Mouse (Mus musculus): ENCODE results near the gene Tmem141. TPM values are rescaled to one million over a fixed set of nuclear protein-coding genes. Genes with fewer than 3 reads are reported as not detected.

Gene Tmem141
- total RNA-seq, 2 experiments from 2014 or later, result 11.7 to 18.6 TPM

DNA sequence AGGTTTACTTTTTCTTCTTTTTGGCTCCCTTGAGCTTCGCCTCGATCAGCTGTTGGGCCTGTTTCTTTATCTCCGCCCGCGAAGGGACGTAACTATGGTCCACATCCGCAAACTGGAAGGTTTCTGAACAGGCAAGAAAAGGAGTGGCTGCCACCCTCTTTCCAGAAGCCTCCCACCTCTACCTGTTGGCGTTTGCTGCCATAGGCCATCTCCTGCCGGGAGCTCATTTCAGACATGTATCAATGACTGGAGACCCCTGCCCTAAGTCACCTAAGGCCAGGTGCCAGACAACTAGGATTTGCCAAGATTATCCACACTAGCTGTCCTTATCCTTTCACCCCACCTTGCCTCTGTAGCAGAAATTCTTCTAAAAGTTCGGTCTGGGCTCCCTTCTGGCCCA lies 13.1 kb downstream of the Tmem141 start:
- no peak for DNase-seq (ENCODE audit: low spot score in 2 of 2)

DNA sequence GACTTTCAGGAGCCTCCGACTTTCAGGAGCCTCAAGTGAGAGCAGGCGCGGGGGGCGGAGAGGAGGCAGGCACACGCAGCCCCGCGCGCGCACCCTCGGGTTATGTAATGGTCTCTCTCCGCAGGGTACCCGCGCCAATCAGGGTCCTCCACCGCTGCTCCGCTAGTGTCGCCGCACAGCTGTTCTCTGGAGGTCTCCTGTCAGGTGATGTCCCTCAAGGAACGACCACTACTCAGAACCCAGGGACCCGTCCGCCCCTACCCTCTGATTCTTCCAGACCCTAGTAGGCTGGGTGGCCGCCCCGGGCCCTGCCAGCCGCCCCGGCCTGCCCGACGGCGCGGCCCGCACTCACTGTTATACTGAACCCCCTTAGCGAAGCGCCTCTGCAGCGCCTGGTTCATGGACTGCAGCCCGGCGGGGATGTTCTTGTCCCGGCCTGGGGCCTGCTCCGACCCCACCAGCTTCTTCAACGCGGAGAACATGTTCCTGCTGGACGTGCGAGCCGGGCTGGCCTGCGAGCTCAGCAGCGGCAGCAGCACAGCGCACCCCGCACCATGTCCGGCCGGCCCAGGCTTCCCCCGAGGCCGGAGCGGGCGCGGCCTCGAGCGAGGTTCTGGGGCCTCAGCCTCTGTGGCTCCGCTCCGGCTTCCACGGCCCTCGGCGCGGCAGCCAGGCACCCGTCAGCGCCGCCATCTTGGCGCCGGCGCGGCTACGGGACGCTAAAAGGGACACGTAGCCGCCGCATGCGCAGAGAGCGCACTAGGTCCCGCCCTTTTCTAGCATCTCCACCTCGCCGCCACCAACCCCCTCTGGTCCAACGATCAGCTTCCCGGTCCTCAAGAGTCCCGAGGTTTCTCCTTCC lies 13.8 kb downstream of the Tmem141 start, which contains the start of gene Rabl6:
Gene Rabl6, minus strand, starts transcription at position 761 of the 862 bp plus-strand sequence.
- DNase-seq (ENCODE audit: low spot score in 2 of 2), result peak; percentile 81 to 89

DNA sequence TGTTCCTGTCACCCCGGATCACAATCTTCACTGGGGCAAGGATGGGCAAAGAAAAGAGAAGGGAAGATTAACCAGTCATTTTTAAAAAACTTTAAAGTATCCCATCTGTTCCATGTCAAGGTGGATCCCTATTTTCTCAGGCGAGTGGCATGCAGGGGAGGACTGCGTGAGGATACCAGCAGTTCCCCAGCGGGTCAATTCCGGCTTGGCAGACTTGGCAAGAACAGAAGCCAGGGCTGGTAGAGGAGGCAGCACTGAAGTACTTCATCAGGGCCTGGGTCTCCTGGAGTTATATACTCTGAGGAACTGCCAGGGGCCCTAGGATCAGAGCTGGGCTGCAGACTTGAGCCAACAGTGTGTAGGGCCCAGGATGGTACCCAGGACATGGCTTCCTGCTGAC lies 19.3 kb downstream of the Tmem141 start:
- no peak for DNase-seq (ENCODE audit: low spot score in 2 of 2)

DNA sequence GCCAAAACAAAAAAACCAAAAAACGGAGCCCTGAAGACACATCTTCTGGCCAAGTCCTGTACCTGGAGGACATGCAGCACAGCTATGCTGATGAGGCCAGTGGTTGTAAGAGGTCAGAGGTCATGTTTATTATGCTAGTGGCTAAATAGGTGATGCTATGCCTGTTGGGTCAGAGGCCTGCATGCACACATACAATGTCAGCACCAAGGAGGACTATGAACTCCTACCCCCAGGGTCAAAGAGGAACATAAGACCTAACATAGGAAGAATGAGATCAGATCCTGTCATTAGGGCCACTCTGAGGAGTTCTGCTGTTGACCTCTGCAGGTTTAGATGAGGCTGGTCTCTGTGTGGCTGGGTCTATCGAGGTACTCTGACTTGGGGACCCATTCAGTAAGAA lies 21.8 kb downstream of the Tmem141 start:
- DNase-seq (ENCODE audit: low spot score in 2 of 2), result no peak

DNA sequence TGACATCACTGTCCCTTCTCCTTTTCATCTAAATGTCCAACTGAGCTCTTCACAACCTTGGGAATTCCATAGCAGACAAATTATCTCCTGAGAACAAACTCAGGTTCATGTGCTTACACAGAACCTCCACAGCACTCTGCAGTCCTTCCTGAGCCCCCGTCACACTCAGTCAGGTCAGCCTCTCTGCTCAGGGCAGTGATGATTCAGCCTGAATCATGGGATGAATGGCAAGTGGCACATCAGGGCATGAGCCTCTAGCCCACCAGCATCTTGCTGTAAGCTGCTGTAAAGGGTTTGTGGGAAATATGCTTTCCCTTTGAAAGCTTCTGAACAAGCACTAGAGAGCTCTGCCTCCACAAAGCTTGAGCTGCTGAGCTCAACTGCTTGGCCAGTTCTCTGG lies 23.1 kb downstream of the Tmem141 start:
- no peak for DNase-seq (ENCODE audit: low spot score in 2 of 2)

DNA sequence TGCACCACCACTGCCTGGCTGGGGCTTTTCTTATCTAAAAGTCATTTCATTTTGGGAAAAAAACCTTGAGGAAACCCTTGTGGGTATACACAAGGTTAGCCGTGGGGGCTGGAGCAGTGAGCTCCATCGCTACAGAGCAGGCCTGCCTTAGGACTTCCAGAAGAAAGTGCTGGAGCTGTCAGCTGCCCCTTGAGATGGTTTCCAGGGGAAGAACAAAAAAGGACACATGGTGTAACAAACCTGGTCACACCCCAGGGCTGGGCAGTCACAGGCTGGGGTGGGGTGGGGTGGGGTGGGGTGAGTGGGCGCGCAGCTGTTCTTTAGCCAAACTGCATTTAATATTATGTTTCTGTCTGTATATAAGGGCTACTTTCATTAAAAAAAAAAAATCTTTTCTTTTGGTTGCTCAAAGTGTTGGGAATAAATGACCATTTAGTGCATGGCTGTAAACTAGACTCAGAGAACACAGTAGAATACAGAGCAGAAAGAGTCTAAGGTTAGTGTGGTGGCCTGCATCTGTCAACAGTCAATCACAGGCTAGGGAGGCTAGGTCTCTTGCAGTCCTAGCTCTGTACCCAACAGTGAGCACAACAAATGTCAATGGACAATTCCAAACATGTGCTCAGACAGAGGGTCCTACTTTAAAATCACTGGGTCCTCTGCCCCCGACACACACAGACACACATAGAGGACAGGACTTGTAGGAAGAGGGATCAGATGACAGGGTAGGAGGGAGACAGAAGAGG lies 24.9 kb downstream of the Tmem141 start:
- no peak for DNase-seq (ENCODE audit: low spot score in 2 of 2)

DNA sequence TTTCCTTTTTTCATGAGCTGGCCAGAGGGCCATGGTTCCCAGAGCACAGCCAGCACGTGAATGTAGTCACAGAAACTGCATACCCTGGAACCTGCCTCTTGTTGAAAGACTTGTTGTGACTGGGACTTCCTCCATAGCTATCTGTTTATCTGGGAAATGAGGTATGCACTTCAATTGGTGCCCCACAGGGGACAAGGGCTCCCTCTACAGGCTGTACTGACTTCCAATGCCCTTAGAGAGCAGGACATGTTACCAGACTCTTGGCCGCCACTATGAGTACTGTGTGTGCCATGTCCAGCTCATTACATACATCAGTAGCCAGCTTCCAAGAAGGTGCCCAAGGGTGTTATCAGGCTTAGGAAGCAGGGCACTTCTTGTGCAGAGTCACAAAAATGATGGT lies 29.9 kb downstream of the Tmem141 start:
- DNase-seq (ENCODE audit: low spot score in 2 of 2), result no peak

DNA sequence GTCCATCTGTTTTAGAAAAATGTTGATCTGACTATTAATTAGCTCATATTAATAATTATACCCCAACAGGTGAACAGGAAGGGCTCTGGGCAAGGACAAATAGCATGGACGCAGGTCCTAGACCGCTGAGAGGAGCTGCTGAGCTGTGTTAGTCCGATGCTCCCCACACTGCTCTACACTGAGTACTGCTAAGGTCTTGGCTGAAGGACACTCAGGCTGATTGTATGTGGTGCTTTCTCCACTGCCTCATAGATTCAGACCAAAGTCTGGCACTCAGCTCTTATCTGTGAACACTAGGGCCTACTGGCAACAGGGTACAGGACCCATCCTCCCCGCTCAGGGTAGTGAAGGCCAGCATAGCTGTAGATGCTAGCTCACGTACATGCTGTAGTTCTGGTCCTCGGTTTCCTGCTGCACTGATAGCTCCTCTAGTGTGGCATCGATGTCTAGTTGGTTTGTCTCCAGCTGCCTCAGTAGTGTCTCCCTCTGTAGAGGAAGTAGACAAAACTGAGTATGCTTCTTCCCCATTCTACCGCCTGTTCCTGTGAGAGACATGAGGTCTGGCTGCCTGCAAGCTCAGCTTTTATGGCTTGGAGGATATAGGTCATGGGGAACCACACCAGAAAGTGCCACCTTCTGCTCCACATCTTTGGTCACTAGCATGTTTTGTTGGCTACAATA lies 33.4 kb downstream of the Tmem141 start:
- no peak for DNase-seq (ENCODE audit: low spot score in 2 of 2)

DNA sequence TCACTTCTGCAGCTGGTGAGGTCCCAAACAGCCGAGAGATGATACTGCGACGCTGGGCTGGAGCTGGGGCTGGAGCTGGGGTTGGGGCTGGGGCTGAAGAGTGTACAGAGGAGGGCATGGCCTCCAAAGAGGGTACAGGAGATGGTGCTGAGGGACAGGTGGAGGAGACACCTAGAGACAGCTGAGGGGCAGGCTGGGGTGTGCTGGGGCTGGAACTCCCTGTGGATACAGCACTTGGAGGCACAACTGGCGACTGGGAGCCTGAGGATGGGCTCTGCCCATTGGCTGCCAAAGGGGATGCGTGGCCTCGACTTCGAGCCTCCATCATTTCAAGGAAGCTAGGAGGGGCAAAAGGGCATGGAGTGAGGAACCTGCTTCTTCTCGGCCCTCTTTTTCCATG lies 34.5 kb downstream of the Tmem141 start:
- no peak for DNase-seq (ENCODE audit: low spot score in 2 of 2)

DNA sequence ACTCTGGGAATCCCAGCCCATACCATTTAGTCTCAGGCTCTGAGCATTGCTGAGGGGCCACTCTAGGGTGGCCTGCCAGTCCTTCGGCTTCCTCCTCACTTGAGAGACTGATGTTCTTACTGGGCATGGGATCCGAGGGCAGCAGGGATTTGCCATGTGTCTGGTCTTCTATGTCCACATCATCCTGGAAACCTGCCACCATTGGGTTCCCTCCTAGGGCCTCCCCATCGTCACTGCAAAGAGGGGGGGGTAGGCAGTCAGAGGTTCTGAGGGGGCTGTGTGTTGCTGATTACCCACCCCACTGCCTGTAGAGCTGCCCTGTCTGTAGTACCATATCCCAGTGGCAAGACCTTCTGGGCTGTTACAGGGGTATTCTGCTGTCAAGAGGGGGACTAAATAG lies 36.2 kb downstream of the Tmem141 start:
- peak in 1 of 2 experiments; percentile 14 for DNase-seq (ENCODE audit: low spot score in 2 of 2)

DNA sequence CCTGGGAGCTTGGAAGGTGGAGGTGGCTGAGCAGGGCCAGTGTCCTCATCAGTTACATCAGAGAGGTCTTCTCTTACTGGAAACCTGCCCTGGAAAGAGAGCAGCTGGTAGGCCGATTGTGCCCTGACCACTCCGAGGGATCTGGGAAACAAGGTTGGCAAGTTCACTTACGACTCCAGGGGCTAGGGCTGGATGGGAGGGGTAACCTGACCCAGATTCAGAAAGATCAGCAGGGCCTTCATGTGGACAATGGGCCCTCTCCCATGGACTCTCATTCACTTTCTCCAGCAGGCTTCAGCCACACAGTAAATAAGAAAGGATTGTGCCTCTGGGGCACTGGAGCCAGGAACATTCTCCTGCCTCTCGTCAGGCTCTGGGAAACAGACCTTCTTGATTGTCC lies 36.9 kb downstream of the Tmem141 start:
- no peak for DNase-seq (ENCODE audit: low spot score in 2 of 2)

DNA sequence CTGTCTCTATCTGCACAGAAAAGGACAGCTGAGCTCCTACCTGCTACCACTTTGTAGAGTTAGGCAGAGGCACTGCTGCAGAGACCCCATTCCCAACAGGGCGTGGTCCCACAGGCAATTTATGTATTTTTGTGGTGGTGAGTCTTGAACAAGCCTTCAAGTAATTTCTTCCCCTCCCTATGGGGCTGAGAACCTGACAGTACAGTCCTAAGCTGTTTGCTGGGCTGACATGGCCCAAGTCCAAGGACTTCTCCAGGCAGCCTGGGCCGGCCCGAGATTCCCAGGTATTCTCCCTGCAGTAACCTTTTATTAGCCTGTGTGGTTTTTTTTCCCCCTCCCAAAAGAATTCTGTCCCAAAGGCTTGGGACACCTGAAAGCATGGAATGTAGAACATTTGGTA lies 37.7 kb downstream of the Tmem141 start:
- DNase-seq (ENCODE audit: low spot score in 2 of 2), result no peak

DNA sequence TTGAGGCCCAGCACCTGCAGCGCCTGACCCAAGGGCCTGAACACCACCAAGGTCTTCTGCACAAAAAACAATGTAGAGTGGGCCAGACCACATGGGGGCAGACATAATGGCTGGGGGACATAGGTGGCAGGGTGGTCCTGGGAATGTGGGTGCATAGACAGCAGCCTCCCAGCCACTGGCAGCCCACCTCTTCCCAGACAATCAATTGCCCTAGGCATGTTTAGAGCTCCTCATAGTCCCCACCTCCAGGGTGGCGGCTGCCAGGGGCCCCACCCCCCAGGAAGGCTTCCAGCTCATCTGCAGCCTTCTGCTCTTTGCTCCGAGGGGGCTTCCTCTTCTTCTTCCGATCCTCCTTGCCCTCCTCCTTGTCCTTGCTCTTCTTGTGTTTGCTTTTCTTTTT lies 38.2 kb downstream of the Tmem141 start:
- no peak for DNase-seq (ENCODE audit: low spot score in 2 of 2)

DNA sequence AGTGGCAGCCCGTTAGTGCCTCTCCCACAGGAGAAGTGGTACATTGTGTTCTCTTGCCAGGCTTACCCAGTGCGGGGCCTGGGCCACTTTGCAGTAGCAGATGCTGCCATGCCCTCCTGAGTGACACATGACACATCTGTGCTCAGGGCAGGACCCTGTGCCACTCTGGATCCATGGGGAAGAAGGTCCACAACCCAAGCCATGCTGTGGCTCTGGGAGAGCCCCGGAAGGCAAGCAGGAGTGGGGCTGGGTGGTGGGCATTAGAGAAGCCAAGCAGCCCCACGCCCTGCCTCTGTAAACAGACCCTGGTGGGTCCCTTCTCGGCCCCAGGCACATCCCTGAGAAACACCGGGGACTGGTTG lies 38.7 kb downstream of the Tmem141 start:
- DNase-seq (ENCODE audit: low spot score in 2 of 2), result no peak

DNA sequence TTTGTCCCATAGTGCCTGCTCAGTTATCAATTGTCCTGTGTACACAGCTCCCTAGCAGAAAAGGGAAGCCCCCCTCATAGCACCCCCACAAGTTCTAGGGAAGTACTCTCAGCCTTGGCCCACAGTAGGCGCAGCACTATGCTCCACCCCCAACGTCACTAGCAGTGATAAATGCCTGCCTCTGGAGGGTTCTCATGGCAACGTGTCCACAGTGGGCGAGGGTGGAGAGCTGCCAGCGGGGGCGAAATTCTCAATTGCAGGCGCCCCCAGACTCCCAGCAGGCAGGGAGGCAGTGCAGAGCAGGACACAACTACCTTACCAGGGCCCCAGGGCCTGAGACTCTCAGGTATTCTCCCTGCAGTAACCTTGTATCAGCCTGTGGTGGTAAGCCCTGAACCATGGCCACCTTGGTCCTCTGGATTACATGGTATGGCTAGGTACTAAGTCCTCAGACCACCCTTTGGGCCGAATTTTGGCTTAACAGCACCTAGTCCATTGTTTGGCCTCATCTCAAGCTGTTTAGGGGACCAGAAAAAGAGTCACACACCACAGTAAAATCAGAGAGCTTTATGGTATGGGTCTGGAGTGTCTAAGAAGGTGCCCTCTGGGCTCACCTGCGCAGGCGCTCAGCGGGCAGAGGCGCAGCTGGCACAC lies 39.2 kb downstream of the Tmem141 start:
- DNase-seq (ENCODE audit: low spot score in 2 of 2), result no peak

DNA sequence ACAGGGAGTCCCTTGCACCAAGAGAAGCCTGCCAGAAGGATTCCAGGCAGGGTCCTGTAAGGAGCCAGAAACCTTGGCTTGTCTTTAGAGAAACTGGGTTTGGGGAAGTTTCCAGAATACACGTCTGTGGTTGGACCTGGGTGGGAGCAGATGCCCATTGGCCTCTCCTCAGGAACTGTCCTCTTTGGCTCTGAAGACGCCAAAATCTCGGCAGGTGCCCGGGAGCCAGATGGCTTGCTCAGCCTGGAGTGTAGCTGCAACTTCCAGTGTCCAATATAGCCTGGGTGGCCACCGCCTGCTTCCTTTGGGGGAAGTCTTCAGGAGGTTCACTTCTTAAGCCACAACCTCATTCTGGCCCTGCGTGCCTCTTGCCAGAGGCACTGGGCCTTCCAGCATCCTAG lies 39.9 kb downstream of the Tmem141 start:
- no peak for DNase-seq (ENCODE audit: low spot score in 2 of 2)

DNA sequence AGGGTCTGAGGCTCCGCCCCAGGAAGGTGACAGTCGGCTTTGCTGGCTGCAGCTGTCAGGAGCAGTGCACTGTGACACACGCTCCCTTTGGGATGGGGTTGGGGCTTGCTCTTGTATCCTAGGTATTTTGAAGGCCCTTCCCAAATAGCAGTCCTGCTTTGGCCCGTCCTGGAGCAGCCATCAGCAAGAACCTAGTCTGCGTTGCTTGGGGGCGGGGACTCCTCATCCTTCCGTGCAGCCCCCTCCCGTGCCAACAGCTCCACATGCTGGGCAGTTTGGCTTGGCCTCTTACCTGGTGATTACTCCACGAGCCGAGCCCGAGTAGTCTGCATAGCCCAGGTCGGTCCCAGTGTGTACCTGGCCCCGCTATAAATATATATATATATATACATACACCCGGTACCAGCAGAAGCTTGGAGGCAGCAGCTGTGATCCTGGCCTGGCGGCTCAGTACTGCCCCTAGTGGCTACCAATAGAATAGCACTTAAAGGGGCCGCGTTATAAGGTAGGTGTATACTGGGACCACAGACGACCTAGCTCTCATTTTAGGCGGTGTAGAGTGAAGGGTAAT lies 40.4 kb downstream of the Tmem141 start, which contains the start of gene Ajm1:
Gene Ajm1, minus strand, starts transcription at position 464 of the 571 bp plus-strand sequence.
- no peak for DNase-seq (ENCODE audit: low spot score in 2 of 2)

DNA sequence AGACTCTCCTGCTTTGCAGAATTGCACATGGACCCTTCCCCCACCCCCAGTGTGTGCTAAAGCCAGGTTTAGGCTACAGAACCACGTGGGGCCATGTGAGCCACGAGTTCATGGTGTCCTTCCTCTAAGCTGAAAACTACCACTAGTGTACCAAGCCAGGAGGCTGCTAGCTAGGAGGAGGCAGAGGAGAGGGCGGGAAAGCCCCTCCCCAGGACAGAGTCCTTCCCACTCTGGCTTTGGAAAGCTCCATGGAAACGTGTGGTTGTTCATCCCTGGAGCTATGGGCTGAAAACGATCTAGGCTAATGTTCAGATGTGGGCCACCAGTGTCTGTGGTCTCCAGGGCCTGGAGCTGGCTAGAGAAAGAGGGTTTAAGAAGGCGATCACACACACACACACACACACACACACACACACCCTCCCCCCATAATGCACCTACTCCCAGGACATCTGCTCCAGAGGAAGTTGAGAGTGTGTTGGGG lies 41.1 kb downstream of the Tmem141 start:
- no peak for DNase-seq (ENCODE audit: low spot score in 2 of 2)

DNA sequence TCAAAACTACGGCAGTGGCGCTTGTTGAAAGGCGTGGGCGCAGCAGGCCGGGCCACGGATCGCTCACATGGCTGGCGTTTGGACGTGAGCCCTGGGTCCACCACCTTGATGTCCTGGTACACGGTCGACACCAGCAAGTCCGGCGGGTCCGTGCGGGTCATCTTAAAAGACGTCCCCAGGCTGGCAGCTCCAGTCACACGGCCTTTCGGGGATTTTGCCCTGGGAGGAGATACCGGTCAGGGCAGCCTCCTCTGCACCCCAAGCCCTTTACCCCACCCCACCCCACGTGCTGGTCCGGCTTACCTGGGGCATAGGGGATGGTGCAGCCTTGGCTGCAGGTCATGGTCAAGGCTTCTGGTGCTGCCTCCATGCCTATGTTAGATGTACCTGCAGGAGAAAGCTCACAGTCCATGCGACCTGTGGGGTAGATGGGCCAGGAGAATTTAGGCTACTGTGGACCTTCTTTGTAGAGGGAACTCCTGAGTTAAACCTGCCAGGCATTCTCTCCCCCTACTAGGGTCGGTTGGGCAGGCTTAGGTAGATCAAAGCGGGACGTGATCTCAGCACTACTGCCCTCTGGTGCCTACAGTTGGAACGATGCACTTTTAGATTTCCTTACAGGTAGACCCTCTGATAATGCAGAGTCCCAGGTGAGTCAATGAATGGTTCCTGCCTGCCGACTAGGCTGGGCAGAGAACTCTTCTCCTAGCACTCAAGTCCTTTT lies 41.9 kb downstream of the Tmem141 start:
- no peak for DNase-seq (ENCODE audit: low spot score in 2 of 2)
